Mouse (Mus musculus): Measurements from ENCODE around the gene Duox2.
A peak's percentile ranks its signal among the peaks of the same experiment; 100 is the strongest.

Duox2 gene

DNA sequence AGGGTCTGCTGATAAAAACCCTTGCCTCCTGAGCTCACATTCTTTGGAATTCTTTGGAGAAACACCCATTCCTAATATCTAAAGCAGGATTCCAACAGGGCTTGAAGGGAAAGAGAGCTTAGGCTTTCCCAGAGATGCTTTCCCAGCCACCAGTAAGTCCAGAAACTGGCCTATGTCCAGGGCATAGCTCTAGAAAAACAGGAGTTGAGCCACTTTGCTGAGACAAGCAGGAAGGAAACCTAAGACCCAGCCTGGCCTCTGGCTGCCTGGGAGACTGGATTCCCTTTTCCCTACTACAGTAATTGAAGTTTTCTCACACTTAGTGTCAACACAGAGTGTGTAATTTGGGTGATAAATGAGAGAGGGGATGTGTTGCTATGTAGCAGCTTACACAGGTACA is 61.9 kb downstream of the Duox2 start:
- DNase-seq = no peak

GRCm38 (mm10) chr2:122235425-122235824 is 62.8 kb downstream of the Duox2 start:
- DNase-seq = no peak

DNA sequence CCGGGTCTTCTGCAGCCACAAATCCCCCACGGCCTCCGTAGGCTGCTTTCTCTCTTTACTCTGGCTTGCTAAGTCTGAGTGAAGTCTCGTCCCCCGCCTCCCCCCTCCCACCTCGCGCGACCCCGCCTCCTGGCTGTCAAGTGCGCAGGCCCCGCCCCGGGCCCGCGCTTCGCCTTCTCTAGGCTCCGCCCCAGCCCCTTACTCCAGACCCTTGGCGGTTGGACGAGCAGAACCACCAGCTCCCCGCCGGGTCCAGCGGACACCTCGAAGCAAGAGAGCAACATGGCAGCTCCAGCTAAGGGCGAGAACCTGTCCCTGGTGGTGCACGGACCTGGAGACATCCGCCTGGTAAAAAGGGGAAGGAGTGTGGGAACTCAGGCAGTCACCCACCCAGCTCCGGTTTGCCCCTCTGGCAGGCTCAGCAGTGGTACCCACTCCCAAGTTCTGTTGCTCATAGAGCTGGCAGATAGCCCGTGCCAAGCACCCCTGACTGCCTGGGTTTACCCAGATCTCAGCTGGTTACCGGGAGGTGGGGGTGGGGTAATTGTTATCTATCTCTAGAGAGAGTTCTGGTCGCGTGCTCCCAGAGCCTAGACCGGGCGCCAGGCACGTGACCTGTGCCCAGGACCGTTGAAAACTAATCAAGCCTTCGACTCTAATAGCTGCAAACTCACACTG is 63.5 kb downstream of the Duox2 start, which contains the start of gene Sord:
TSS of gene Sord (plus strand) at position 139 of the 678 bp plus-strand sequence.
- peak; percentile 75 to 78 for DNase-seq

- no peak for DNase-seq
These were observed 64.3 kb downstream of the Duox2 start for GRCm38 (mm10) chr2:122233759-122234557.

GRCm38 (mm10) chr2:122233341-122233740 is 64.9 kb downstream of the Duox2 start:
- no peak for DNase-seq

- DNase-seq = no peak
These were observed 66.6 kb downstream of the Duox2 start for GRCm38 (mm10) chr2:122231616-122232015.

DNA sequence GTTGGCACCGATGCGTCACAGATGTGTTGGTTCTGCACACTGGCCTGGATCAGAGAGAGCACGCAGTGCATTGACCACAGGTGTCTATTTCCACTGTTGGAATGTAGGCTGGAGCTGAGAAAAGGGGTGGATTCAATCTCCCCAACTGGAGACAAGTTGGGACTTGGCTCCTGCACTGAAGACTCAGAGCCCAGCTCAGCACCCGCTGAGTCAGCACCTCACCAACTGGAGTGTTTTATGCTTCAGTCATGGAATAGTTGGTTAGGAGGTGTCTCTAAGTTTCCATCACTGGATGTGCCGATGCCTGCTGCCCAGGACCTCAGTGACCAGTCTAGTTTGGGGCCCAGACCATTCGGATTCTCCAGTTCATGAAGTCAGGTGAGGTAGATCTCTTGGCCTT is 67.9 kb downstream of the Duox2 start:
- no peak for DNase-seq

All from thymus, adult 18-20 months (tissue).